ENCODE assay signal across 8 mouse cellular contexts in the genomic region with DNA sequence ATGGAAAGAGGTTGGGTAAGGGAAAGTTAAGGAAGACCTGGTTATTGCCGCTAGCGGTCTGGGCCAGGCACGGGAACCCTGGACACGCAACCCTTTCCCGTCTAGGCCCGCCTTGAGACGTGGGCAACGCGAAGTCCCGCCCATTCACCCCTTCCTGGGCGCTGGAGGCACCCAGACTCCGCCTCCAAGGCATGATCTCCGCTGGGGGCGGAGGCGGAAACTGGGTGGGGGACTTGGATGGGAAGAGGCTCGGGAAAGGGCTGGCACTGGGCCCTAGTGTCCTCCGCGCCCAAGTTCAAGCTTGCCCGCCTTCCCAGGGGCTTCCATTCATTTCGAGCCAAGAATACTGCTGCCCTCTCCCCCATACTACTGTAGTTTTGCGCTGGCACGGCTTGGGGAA. TPM values are rescaled to one million over a fixed set of nuclear protein-coding genes. Genes with fewer than 3 reads are reported as not detected.
DNase-seq lines count a peak whose midpoint lies in the region; ATAC-seq and TF ChIP-seq lines count a peak whose summit lies in the region.

A gene (plus strand): TSS at position 235 of the 400 bp plus-strand sequence.

- H3K36me3 ChIP-seq in ES-Bruce4 (ENCODE audit: control insufficient read depth, insufficient read depth, low read length, poor library complexity, severe bottlenecking), result no peaks in the 10 kb centered on the region
- H3K36me3 ChIP-seq in forebrain, embryonic 16.5 days (ENCODE audit: control insufficient read depth, insufficient read depth), result no peaks in the 10 kb centered on the region; the same call in 1 of the 2 replicates
- H3K36me3 ChIP-seq in lung, embryonic 15.5 days, result peaks cover 13% of the 10 kb centered on the region

- H3K4me1 ChIP-seq in ES-Bruce4 (ENCODE audit: control insufficient read depth, insufficient read depth, low read length), result no peaks in the 10 kb centered on the region
- H3K4me1 ChIP-seq in bone marrow macrophage, adult 2 months (ENCODE audit: control insufficient read depth, insufficient read depth, low read length), result 0 out of 2 replicates have a peak, but pooled peaks cover 2% of the 10 kb centered on the region
- H3K4me1 ChIP-seq in forebrain, embryonic 16.5 days (replicated peaks; ENCODE audit: control insufficient read depth, insufficient read depth, low read length), result peaks cover 21% of the 10 kb centered on the region
- H3K4me1 ChIP-seq in lung, embryonic 15.5 days, result peaks cover 20% of the 10 kb centered on the region

- ATAC-seq in forebrain, embryonic 16.5 days, result peak; percentile 55
- peak; percentile 86 for ATAC-seq in lung, embryonic 15.5 days (ENCODE audit: borderline replicate concordance, extremely low read depth, low FRiP score, low TSS enrichment)

- DNase-seq in heart, postnatal 36 days, result peak; percentile 82 to 84
- DNase-seq in layer of hippocampus, adult 2 months (ENCODE audit: low spot score in 2 of 2), result peak; percentile 55 to 60
- DNase-seq in ovary, adult 18-20 months (ENCODE audit: low spot score), result peak; percentile 88
- DNase-seq in urinary bladder, postnatal 14 days (ENCODE audit: low spot score), result peak; percentile 89

- peak within 1 kb of the TSS; percentile 73 for H3K4me3 ChIP-seq in ES-Bruce4 (ENCODE audit: low read depth, low read length)
- H3K4me3 ChIP-seq in bone marrow macrophage, adult 2 months (ENCODE audit: insufficient read depth, low read length), result peak within 1 kb of the TSS; percentile 48
- peak within 1 kb of the TSS; percentile 57 for H3K4me3 ChIP-seq in forebrain, embryonic 16.5 days (replicated peaks; ENCODE audit: low read length)
- peak within 1 kb of the TSS; percentile 55 for H3K4me3 ChIP-seq in layer of hippocampus, adult 2 months
- peak within 1 kb of the TSS; percentile 56 for H3K4me3 ChIP-seq in lung, embryonic 15.5 days

- TF ChIP-seq POLR2A in ES-Bruce4 (IDR thresholded peaks at IDR 0.05; ENCODE audit: insufficient read depth, low read length), result peak; percentile 70
- TF ChIP-seq POLR2A in bone marrow macrophage, adult 2 months (IDR thresholded peaks at IDR 0.05; ENCODE audit: borderline replicate concordance, low read depth, low read length), result no peak

- no peak for TF ChIP-seq EP300 in ES-Bruce4 (IDR thresholded peaks at IDR 0.05; ENCODE audit: insufficient read depth, low read depth, low read length)

- WGBS in forebrain, embryonic 16.5 days, result under 1% methylated on average over 22 of the region's 22 CpGs
- 1% methylated on average over 22 of the region's 22 CpGs for WGBS in lung, embryonic 15.5 days

- no peaks in the 10 kb centered on the region for H3K27me3 ChIP-seq in ES-Bruce4 (ENCODE audit: control insufficient read depth, insufficient read depth, low read length, poor library complexity, severe bottlenecking)
- H3K27me3 ChIP-seq in forebrain, embryonic 16.5 days (replicated peaks; ENCODE audit: control insufficient read depth, insufficient read depth, low read length), result no peaks in the 10 kb centered on the region
- no peaks in the 10 kb centered on the region for H3K27me3 ChIP-seq in lung, embryonic 15.5 days

- intact Hi-C loops in heart, postnatal 36 days (cut with DNase I), result no loop called here

- peak within 1 kb of the TSS; percentile 65 for H3K9ac ChIP-seq in ES-Bruce4 (ENCODE audit: low read depth, poor library complexity, severe bottlenecking)
- H3K9ac ChIP-seq in forebrain, embryonic 16.5 days (replicated peaks; ENCODE audit: low read depth, low read length), result peak within 1 kb of the TSS; percentile 81
- H3K9ac ChIP-seq in lung, embryonic 15.5 days, result peak within 1 kb of the TSS; percentile 67

- H3K4me2 ChIP-seq in forebrain, embryonic 16.5 days (ENCODE audit: low read length), result peak within 1 kb of the TSS; percentile 96
- peak within 1 kb of the TSS; percentile 83 for H3K4me2 ChIP-seq in lung, embryonic 15.5 days

- H3K9me3 ChIP-seq in ES-Bruce4 (replicated peaks; ENCODE audit: control insufficient read depth, insufficient read depth, low read length, poor library complexity, severe bottlenecking), result no peaks in the 10 kb centered on the region
- H3K9me3 ChIP-seq in forebrain, embryonic 16.5 days (ENCODE audit: control insufficient read depth, low read length), result no peaks in the 10 kb centered on the region
- no peaks in the 10 kb centered on the region for H3K9me3 ChIP-seq in lung, embryonic 15.5 days

- H3K27ac ChIP-seq in ES-Bruce4 (ENCODE audit: insufficient read depth, low read length), result no peak within 1 kb of the TSS
- H3K27ac ChIP-seq in bone marrow macrophage, adult 2 months (ENCODE audit: insufficient read depth, low read depth, low read length), result no peak within 1 kb of the TSS; the same call in 1 of the 2 replicates
- peak within 1 kb of the TSS; percentile 30 for H3K27ac ChIP-seq in forebrain, embryonic 16.5 days (ENCODE audit: low read length)
- peak within 1 kb of the TSS; percentile 82 for H3K27ac ChIP-seq in layer of hippocampus, adult 2 months
- H3K27ac ChIP-seq in lung, embryonic 15.5 days, result peak within 1 kb of the TSS; percentile 90

- TF ChIP-seq CTCF in ES-Bruce4 (IDR thresholded peaks at IDR 0.05; ENCODE audit: low read depth, low read length), result no peak
- no peak for TF ChIP-seq CTCF in bone marrow macrophage, adult 2 months (IDR thresholded peaks at IDR 0.05; ENCODE audit: low read depth, low read length)
- no peak for TF ChIP-seq CTCF in layer of hippocampus, adult 2 months (conservative IDR thresholded peaks at IDR 0.05)

RNA-seq across cellular contexts. Expression of the gene that starts here (rescaled TPM):
- 21.5 and 24.6 TPM in 2 replicates for polyA plus RNA-seq in ES-Bruce4 (2011; ENCODE audit: insufficient read depth, insufficient read length, low read depth, missing spikeins)
- 9.1 and 11.3 TPM in 2 replicates for polyA plus RNA-seq in bone marrow macrophage, adult 2 months (2012; ENCODE audit: insufficient read depth, insufficient read length, missing spikeins)
- 30.2 and 39.1 TPM in 2 replicates for polyA plus RNA-seq in forebrain, embryonic 16.5 days (2015; fragmentation: Nextera tagmentation; extraction: Ambion mirVana)
- total RNA-seq in heart, postnatal 36 days (2021), result 1 to 10 TPM; 9.0 to 9.8 TPM
- total RNA-seq in layer of hippocampus, adult 2 months (2021), result 10 to 100 TPM; 13.2 to 14.1 TPM
- polyA plus RNA-seq in lung, embryonic 15.5 days (2015; fragmentation: Nextera tagmentation; extraction: Ambion mirVana), result 198 and 208 TPM in 2 replicates

Comparison
In these comparisons a context has a peak if more than half of its experiments do, and no peak if none do; other contexts are left out.
1. H3K27ac ChIP-seq: peak in forebrain, embryonic 16.5 days (single experiment), layer of hippocampus, adult 2 months (single experiment) and lung, embryonic 15.5 days (single experiment); none in ES-Bruce4 (single experiment) and bone marrow macrophage, adult 2 months (single experiment).
2. Peak in every context shown above with its lines, with median percentiles within 50 percentile points of each other: H3K4me3 ChIP-seq, H3K9ac ChIP-seq and DNase-seq.